Mouse (Mus musculus) CH12.LX (cell line): Measurements from ENCODE around the gene Ankrd11. TPM values are rescaled to one million over a fixed set of nuclear protein-coding genes. Genes with fewer than 3 reads are reported as not detected.

ENCODE experiments used
- DNase-seq: peaks from one replicate; pipeline ENCODE4 v3.0.0-alpha.2; 2013; ENCODE audit errors: extremely low read depth
- H3K27ac ChIP-seq: 2 replicates; pipeline ENCODE4 v1.5.1; 2012; ENCODE audit warnings: low read depth, mild to moderate bottlenecking, control low read depth, moderate library complexity; ENCODE audit not compliant: insufficient read depth
- H3K27me3 ChIP-seq: replicated peaks from 2 replicates; pipeline ENCODE3; 2012; ENCODE audit warnings: inconsistent platforms
- H3K36me3 ChIP-seq, 2 experiments: replicated peaks in 1 of 2; 2 replicates each; pipeline versions ENCODE3 to v1.6.1; 2012; ENCODE audit warnings: inconsistent platforms in 1 of 2, low read length in 1 of 2, mild to moderate bottlenecking in 1 of 2, mixed read lengths in 1 of 2, moderate library complexity in 1 of 2; ENCODE audit not compliant: control insufficient read depth in 1 of 2, insufficient read depth in 1 of 2
- H3K4me1 ChIP-seq, 2 experiments: 2 replicates each; pipeline ENCODE4 v1.6.1; 2012; ENCODE audit warnings: inconsistent platforms in 1 of 2, moderate library complexity in 1 of 2; ENCODE audit not compliant: insufficient read depth in 2 of 2, control insufficient read depth in 1 of 2
- H3K4me2 ChIP-seq: 2 replicates; pipeline ENCODE4 v1.6.1; 2012; ENCODE audit warnings: low read depth, mild to moderate bottlenecking, control low read depth; ENCODE audit not compliant: poor library complexity, insufficient read depth, severe bottlenecking
- H3K4me3 ChIP-seq, 3 experiments: fragments of 150-350 bp in 1 of 3; sonication (generic) in 1 of 3; replicated peaks in 1 of 3; 2 replicates each; pipeline versions ENCODE3 to v1.5.1; 2011 to 2012; ENCODE audit warnings: low read depth in 2 of 3, low read length in 2 of 3, mild to moderate bottlenecking in 2 of 3, moderate library complexity in 2 of 3, control low read depth in 1 of 3, improper control_type of control experiment in 1 of 3, inconsistent platforms in 1 of 3, mixed read lengths in 1 of 3; ENCODE audit not compliant: poor library complexity in 1 of 3
- H3K79me2 ChIP-seq: replicated peaks from 2 replicates; pipeline ENCODE4 v1.6.1; 2012; ENCODE audit warnings: mild to moderate bottlenecking, moderate library complexity; ENCODE audit not compliant: control insufficient read depth, poor library complexity, insufficient read depth, severe bottlenecking; ENCODE audit errors: extremely low read depth
- H3K9ac ChIP-seq: 2 replicates; pipeline ENCODE4 v1.6.1; 2012; ENCODE audit warnings: low read depth, mild to moderate bottlenecking, control low read depth, moderate library complexity; ENCODE audit not compliant: insufficient read depth
- H3K9me3 ChIP-seq: replicated peaks from 2 replicates; pipeline ENCODE3; 2012; ENCODE audit warnings: low read length, inconsistent platforms, mixed read lengths
- BHLHE40 ChIP-seq: IDR thresholded peaks from 2 replicates; pipeline ENCODE4 v1.6.1; 2011; ENCODE audit warnings: mild to moderate bottlenecking, low read depth, low read length, improper control_type of control experiment
- CHD2 ChIP-seq: IDR thresholded peaks from 2 replicates; pipeline ENCODE4 v1.6.1; 2011; ENCODE audit warnings: low read length, improper control_type of control experiment
- E2F4 ChIP-seq: IDR thresholded peaks from 2 replicates; pipeline ENCODE4 v1.6.1; 2011; ENCODE audit warnings: low read depth, low read length, improper control_type of control experiment; ENCODE audit not compliant: insufficient replicate concordance
- EP300 ChIP-seq: IDR thresholded peaks from 2 replicates; pipeline ENCODE4 v1.6.1; 2011; ENCODE audit warnings: low read length, improper control_type of control experiment
- IRF4 ChIP-seq: IDR thresholded peaks from 2 replicates; pipeline ENCODE4 v1.6.1; 2014; ENCODE audit warnings: low read depth, mild to moderate bottlenecking, inconsistent platforms, low read length, improper control_type of control experiment
- KAT2A ChIP-seq: IDR thresholded peaks from 2 replicates; pipeline ENCODE4 v1.6.1; 2012; ENCODE audit warnings: low read length, improper control_type of control experiment, inconsistent platforms; ENCODE audit not compliant: insufficient replicate concordance
- MAFK ChIP-seq: IDR thresholded peaks from 2 replicates; pipeline ENCODE4 v1.6.1; 2011; ENCODE audit warnings: low read length, improper control_type of control experiment; ENCODE audit not compliant: insufficient replicate concordance
- MEF2A ChIP-seq: IDR thresholded peaks from 2 replicates; pipeline ENCODE4 v1.6.1; 2014; ENCODE audit warnings: low read depth, mild to moderate bottlenecking, inconsistent platforms, low read length, improper control_type of control experiment, borderline replicate concordance
- MXI1 ChIP-seq: IDR thresholded peaks from 2 replicates; pipeline ENCODE4 v1.6.1; 2011; ENCODE audit warnings: mild to moderate bottlenecking, low read depth, low read length, improper control_type of control experiment
- RAD21 ChIP-seq: IDR thresholded peaks from 2 replicates; pipeline ENCODE4 v1.6.1; 2011; ENCODE audit warnings: low read depth, mild to moderate bottlenecking, low read length, improper control_type of control experiment, moderate library complexity
- RCOR1 ChIP-seq: conservative IDR thresholded peaks from 2 replicates; pipeline ENCODE4 v1.6.1; 2012; ENCODE audit warnings: low read depth, mild to moderate bottlenecking, inconsistent platforms, low read length, improper control_type of control experiment
- SMC3 ChIP-seq: IDR thresholded peaks from 2 replicates; pipeline ENCODE4 v1.6.1; 2011; ENCODE audit warnings: low read depth, low read length, improper control_type of control experiment
- TCF12 ChIP-seq: IDR thresholded peaks from 2 replicates; pipeline ENCODE4 v1.6.1; 2014; ENCODE audit warnings: low read depth, mild to moderate bottlenecking, inconsistent platforms, low read length, improper control_type of control experiment
- ZMIZ1 ChIP-seq: IDR thresholded peaks from 2 replicates; pipeline ENCODE4 v1.6.1; 2012; ENCODE audit warnings: low read depth, mild to moderate bottlenecking, inconsistent platforms, low read length, improper control_type of control experiment
- ZNF384 ChIP-seq: IDR thresholded peaks from 2 replicates; pipeline ENCODE4 v1.6.1; 2012; ENCODE audit warnings: low read depth, low read length, improper control_type of control experiment, inconsistent platforms
- dilution Hi-C: fragments of 300-500 bp; cut with MboI; formaldehyde crosslinking; loops from 2 replicates; pipeline ENCODE4 v1.14.3; 2020; ENCODE audit warnings: low sequenced_read_pairs; ENCODE audit not compliant: extremely low pct_unique_long_range_greater_than_20kb, extremely low pct_ligation_motif_present
- in situ Hi-C: fragments of 300-500 bp; cut with MboI; formaldehyde crosslinking; loops from 3 replicates; pipeline ENCODE4 v1.14.3; 2019; ENCODE audit warnings: low sequenced_read_pairs, low pct_ligation_motif_present, low pct_unique_long_range_greater_than_20kb, mixed read lengths
- polyA plus RNA-seq: library from polyadenylated mRNA; unstranded; fragments of >175 nt; gene quantifications from 2 replicates; pipeline ENCODE4 v1.2.1, GENCODE M21; 2012; ENCODE audit warnings: low read depth; ENCODE audit not compliant: insufficient read length
- total RNA-seq, 2 experiments: library from RNA; depleted of rRNA; stranded (reverse); fragments of 300-350 nt in 1 of 2; fragments of >200 nt in 1 of 2; gene quantifications; 2 replicates each; pipeline ENCODE4 v1.2.3; 2012 to 2014

Ankrd11 gene
- total and polyA plus RNA-seq, 3 experiments = 37.4 to 74.9 (median 60.7) TPM

- H3K27ac ChIP-seq = peak overlapping the region; percentile 26; the same call in 1 of the 2 replicates
- H3K4me1 ChIP-seq = peaks cover 11 to 83% of the 10 kb centered on the region in 2 experiments
- no peaks in the 10 kb centered on the region for H3K9me3 ChIP-seq
- no peak for TF ChIP-seq RAD21
- 0 out of 2 replicates have a peak, but pooled peaks have one; percentile 9 for TF ChIP-seq EP300
- no peak for TF ChIP-seq SMC3
- TF ChIP-seq CHD2 = no peak
- no peak for TF ChIP-seq ZMIZ1
- no peak for TF ChIP-seq ZNF384
- no peak for TF ChIP-seq TCF12
- no peak for TF ChIP-seq KAT2A
- TF ChIP-seq IRF4 = no peak
- no peak for TF ChIP-seq MXI1
- no peak for TF ChIP-seq E2F4
- TF ChIP-seq MAFK = no peak
- peak; percentile 45; the same call in 1 of the 2 replicates for TF ChIP-seq BHLHE40
- peak overlapping the region; percentile 25; the same call in 1 of the 2 replicates for H3K4me2 ChIP-seq
- no peak overlapping the region for H3K4me3 ChIP-seq
- no peaks in the 10 kb centered on the region for H3K27me3 ChIP-seq
- H3K9ac ChIP-seq = no peak overlapping the region
- dilution Hi-C loops = no loop called here
- no peak for DNase-seq
- peaks cover 83% of the 10 kb centered on the region for H3K79me2 ChIP-seq
- peaks cover 0 to 61% of the 10 kb centered on the region in 2 experiments for H3K36me3 ChIP-seq
- in situ Hi-C loops = no loop called here
These were observed 118.0 kb downstream of the Ankrd11 start for GRCm38 (mm10) chr8:122924091-122924490.

DNA sequence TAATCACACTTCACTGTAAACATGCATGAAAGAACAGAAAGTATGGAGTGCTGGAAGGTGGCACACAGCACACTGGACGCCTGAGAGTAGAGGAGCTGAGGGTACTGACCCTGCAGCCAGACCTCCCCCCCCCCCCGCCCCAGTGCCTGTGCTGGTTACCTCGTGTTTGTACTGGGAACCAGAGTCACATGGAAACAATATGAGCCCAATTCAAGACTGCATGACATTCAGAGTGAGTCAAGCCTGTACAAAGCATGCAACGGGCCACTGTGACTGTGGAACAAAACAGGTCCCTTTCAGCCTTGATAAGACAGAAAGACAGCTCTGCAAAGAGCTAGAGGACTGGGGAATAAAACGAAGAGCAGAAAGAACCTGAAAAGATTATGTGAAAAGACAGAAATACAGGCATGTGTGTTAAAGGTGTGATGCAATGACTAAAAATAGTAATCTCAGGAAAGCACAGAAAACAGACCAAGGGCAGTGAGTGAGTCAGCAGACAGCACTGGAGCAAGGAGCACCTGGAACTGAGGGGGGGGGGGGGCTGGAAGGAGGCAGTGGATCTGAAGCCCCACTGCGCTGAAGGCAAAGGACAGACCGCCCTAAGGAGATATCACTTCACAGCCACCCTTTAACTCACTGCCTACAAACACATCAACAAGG, 118.5 kb downstream of the Ankrd11 start:
- TF ChIP-seq MEF2A (peak; percentile 41; the same call in 1 of the 2 replicates), RCOR1 (no peak)
- no peaks in the 10 kb centered on the region for H3K27me3 ChIP-seq
- no peak for DNase-seq
- dilution Hi-C loops = no loop called here
- H3K9ac ChIP-seq = no peak overlapping the region
- no peaks in the 10 kb centered on the region for H3K9me3 ChIP-seq
- H3K27ac ChIP-seq = peak overlapping the region; percentile 26; the same call in 1 of the 2 replicates
- in situ Hi-C loops = no loop called here
- H3K4me1 ChIP-seq = peaks cover 13 to 83% of the 10 kb centered on the region in 2 experiments
- H3K4me3 ChIP-seq = no peak overlapping the region
- H3K36me3 ChIP-seq = peaks cover 0 to 58% of the 10 kb centered on the region in 2 experiments
- peaks cover 84% of the 10 kb centered on the region for H3K79me2 ChIP-seq
- H3K4me2 ChIP-seq = peak overlapping the region; percentile 25; the same call in 1 of the 2 replicates
